Mouse (Mus musculus): ENCODE results near the gene Nav2.

GRCm38 (mm10) chr7:48995701-48996100 is 87.2 kb downstream of the Nav2 start:
- TF ChIP-seq CTCF (IDR thresholded peaks at IDR 0.05; ENCODE audit: low read depth) (no peak), EP300 (optimal IDR thresholded peaks at IDR 0.05) (no peak)
